Mouse (Mus musculus): ENCODE measurements around the gene Rnf8.

The Rnf8 gene

GRCm38 (mm10) chr17:29585446-29585845 is 29.1 kb upstream of the Rnf8 start:
- Histone ChIP-seq H3K4me3 (replicated peaks; ENCODE audit: low read length) (no peak overlapping the region), H3K4me1 (replicated peaks; ENCODE audit: low read depth, low read length) (peaks cover 24% of the 10 kb centered on the region), H3K9me3 (ENCODE audit: low read length) (no peaks in the 10 kb centered on the region), H3K27me3 (ENCODE audit: insufficient read depth, low read length) (no peaks in the 10 kb centered on the region), H3K36me3 (ENCODE audit: insufficient read depth, low read length) (peaks cover 46% of the 10 kb centered on the region)
- no peak for TF ChIP-seq CTCF (conservative IDR thresholded peaks at IDR 0.05; ENCODE audit: low read length)
- TF ChIP-seq NANOG (IDR thresholded peaks at IDR 0.05; ENCODE audit: borderline replicate concordance, low read length), result no peak
- TF ChIP-seq POU5F1 (IDR thresholded peaks at IDR 0.05; ENCODE audit: borderline replicate concordance, low read length), result no peak

GRCm38 (mm10) chr17:29586921-29587320 is 27.7 kb upstream of the Rnf8 start:
- Histone ChIP-seq H3K27me3 (ENCODE audit: insufficient read depth, low read length) (no peaks in the 10 kb centered on the region), H3K4me1 (replicated peaks; ENCODE audit: low read depth, low read length) (peaks cover 23% of the 10 kb centered on the region), H3K4me3 (replicated peaks; ENCODE audit: low read length) (0 out of 2 replicates have a peak overlapping the region, but pooled peaks have one; percentile 7), H3K9me3 (ENCODE audit: low read length) (no peaks in the 10 kb centered on the region), H3K36me3 (ENCODE audit: insufficient read depth, low read length) (peaks cover 37% of the 10 kb centered on the region)
- TF ChIP-seq CTCF (conservative IDR thresholded peaks at IDR 0.05; ENCODE audit: low read length) (no peak), POU5F1 (IDR thresholded peaks at IDR 0.05; ENCODE audit: borderline replicate concordance, low read length) (no peak), NANOG (IDR thresholded peaks at IDR 0.05; ENCODE audit: borderline replicate concordance, low read length) (no peak)

GRCm38 (mm10) chr17:29589221-29589898 is 25.2 kb upstream of the Rnf8 start:
- Histone ChIP-seq H3K4me1 (replicated peaks; ENCODE audit: low read depth, low read length) (peaks cover 18% of the 10 kb centered on the region), H3K4me3 (replicated peaks; ENCODE audit: low read length) (no peak overlapping the region), H3K9me3 (ENCODE audit: low read length) (no peaks in the 10 kb centered on the region), H3K36me3 (ENCODE audit: insufficient read depth, low read length) (peaks cover 27% of the 10 kb centered on the region), H3K27me3 (ENCODE audit: insufficient read depth, low read length) (no peaks in the 10 kb centered on the region)
- no peak for TF ChIP-seq NANOG (IDR thresholded peaks at IDR 0.05; ENCODE audit: borderline replicate concordance, low read length)
- TF ChIP-seq POU5F1 (IDR thresholded peaks at IDR 0.05; ENCODE audit: borderline replicate concordance, low read length), result no peak
- TF ChIP-seq CTCF (conservative IDR thresholded peaks at IDR 0.05; ENCODE audit: low read length), result no peak

GRCm38 (mm10) chr17:29595891-29596770 is 18.5 kb upstream of the Rnf8 start:
- Histone ChIP-seq H3K9me3 (ENCODE audit: low read length) (no peaks in the 10 kb centered on the region), H3K4me3 (replicated peaks; ENCODE audit: low read length) (peak overlapping the region; percentile 46), H3K36me3 (ENCODE audit: insufficient read depth, low read length) (peaks cover 50% of the 10 kb centered on the region), H3K27me3 (ENCODE audit: insufficient read depth, low read length) (no peaks in the 10 kb centered on the region), H3K4me1 (replicated peaks; ENCODE audit: low read depth, low read length) (peaks cover 39% of the 10 kb centered on the region)
- TF ChIP-seq POU5F1 (IDR thresholded peaks at IDR 0.05; ENCODE audit: borderline replicate concordance, low read length), result no peak
- TF ChIP-seq NANOG (IDR thresholded peaks at IDR 0.05; ENCODE audit: borderline replicate concordance, low read length), result no peak
- TF ChIP-seq CTCF (conservative IDR thresholded peaks at IDR 0.05; ENCODE audit: low read length), result no peak

- peaks cover 39% of the 10 kb centered on the region for H3K4me1 ChIP-seq (replicated peaks; ENCODE audit: low read depth, low read length)
- H3K36me3 ChIP-seq (ENCODE audit: insufficient read depth, low read length), result peaks cover 49% of the 10 kb centered on the region
- H3K27me3 ChIP-seq (ENCODE audit: insufficient read depth, low read length), result no peaks in the 10 kb centered on the region
- peak overlapping the region; percentile 46 for H3K4me3 ChIP-seq (replicated peaks; ENCODE audit: low read length)
- no peaks in the 10 kb centered on the region for H3K9me3 ChIP-seq (ENCODE audit: low read length)
- TF ChIP-seq CTCF (conservative IDR thresholded peaks at IDR 0.05; ENCODE audit: low read length), result no peak
- TF ChIP-seq POU5F1 (IDR thresholded peaks at IDR 0.05; ENCODE audit: borderline replicate concordance, low read length), result no peak
- no peak for TF ChIP-seq NANOG (IDR thresholded peaks at IDR 0.05; ENCODE audit: borderline replicate concordance, low read length)
Measured at GRCm38 (mm10) chr17:29596771-29597132, 17.8 kb upstream of the Rnf8 start.

- H3K4me1 ChIP-seq (replicated peaks; ENCODE audit: low read depth, low read length), result peaks cover 39% of the 10 kb centered on the region
- peaks cover 3% of the 10 kb centered on the region; the same call in 1 of the 2 replicates for H3K9me3 ChIP-seq (ENCODE audit: low read length)
- H3K27me3 ChIP-seq (ENCODE audit: insufficient read depth, low read length), result no peaks in the 10 kb centered on the region
- no peak for TF ChIP-seq POU5F1 (IDR thresholded peaks at IDR 0.05; ENCODE audit: borderline replicate concordance, low read length)
- no peak for TF ChIP-seq NANOG (IDR thresholded peaks at IDR 0.05; ENCODE audit: borderline replicate concordance, low read length)
- TF ChIP-seq CTCF (conservative IDR thresholded peaks at IDR 0.05; ENCODE audit: low read length), result no peak
- H3K4me3 ChIP-seq (replicated peaks; ENCODE audit: low read length), result no peak overlapping the region
- H3K36me3 ChIP-seq (ENCODE audit: insufficient read depth, low read length), result peaks cover 59% of the 10 kb centered on the region
Measured at GRCm38 (mm10) chr17:29599051-29599450, 15.5 kb upstream of the Rnf8 start.

- Histone ChIP-seq H3K27me3 (ENCODE audit: insufficient read depth, low read length) (no peaks in the 10 kb centered on the region), H3K36me3 (ENCODE audit: insufficient read depth, low read length) (peaks cover 57% of the 10 kb centered on the region), H3K9me3 (ENCODE audit: low read length) (peaks cover 3% of the 10 kb centered on the region; the same call in 1 of the 2 replicates), H3K4me1 (replicated peaks; ENCODE audit: low read depth, low read length) (peaks cover 41% of the 10 kb centered on the region), H3K4me3 (replicated peaks; ENCODE audit: low read length) (peak overlapping the region; percentile 63)
- TF ChIP-seq POU5F1 (IDR thresholded peaks at IDR 0.05; ENCODE audit: borderline replicate concordance, low read length) (no peak), CTCF (conservative IDR thresholded peaks at IDR 0.05; ENCODE audit: low read length) (no peak), NANOG (IDR thresholded peaks at IDR 0.05; ENCODE audit: borderline replicate concordance, low read length) (no peak)
Measured at GRCm38 (mm10) chr17:29599537-29599936, 15.1 kb upstream of the Rnf8 start.

GRCm38 (mm10) chr17:29601391-29601790 is 13.2 kb upstream of the Rnf8 start:
- H3K27me3 ChIP-seq (ENCODE audit: insufficient read depth, low read length), result no peaks in the 10 kb centered on the region
- H3K4me1 ChIP-seq (replicated peaks; ENCODE audit: low read depth, low read length), result peaks cover 49% of the 10 kb centered on the region
- H3K4me3 ChIP-seq (replicated peaks; ENCODE audit: low read length), result no peak overlapping the region
- peaks cover 47% of the 10 kb centered on the region for H3K36me3 ChIP-seq (ENCODE audit: insufficient read depth, low read length)
- TF ChIP-seq NANOG (IDR thresholded peaks at IDR 0.05; ENCODE audit: borderline replicate concordance, low read length), result no peak
- H3K9me3 ChIP-seq (ENCODE audit: low read length), result peaks cover 3% of the 10 kb centered on the region; the same call in 1 of the 2 replicates

Data from E14TG2a.4 (cell line).